Mouse (Mus musculus): ENCODE results near the gene Slc12a5.

DNA sequence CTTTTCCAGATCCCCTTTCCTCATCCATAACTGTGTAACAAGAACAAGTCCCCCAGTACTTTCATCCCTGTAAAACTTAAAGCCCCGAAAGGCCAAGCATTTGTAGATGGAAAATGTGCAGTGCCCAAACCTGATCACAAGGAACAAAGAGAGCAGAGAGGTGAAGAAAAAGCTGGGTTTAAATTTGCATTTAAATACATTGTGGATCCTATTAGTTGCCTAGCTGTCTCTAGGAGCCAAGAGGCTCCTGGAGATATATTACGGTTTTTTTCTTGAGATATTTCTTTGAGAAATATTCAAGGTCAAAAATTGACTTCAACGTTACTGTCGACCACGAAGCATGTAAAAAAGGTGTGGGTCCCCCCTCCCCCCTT lies 74.4 kb downstream of the Slc12a5 start:
- TF ChIP-seq CTCF (IDR thresholded peaks at IDR 0.05; ENCODE audit: low read depth, low read length) (no peak), GATA1 (IDR thresholded peaks at IDR 0.05; ENCODE audit: borderline replicate concordance, low read length) (no peak), TAL1 (conservative IDR thresholded peaks at IDR 0.05; ENCODE audit: low read depth, low read length) (no peak)

All from G1E (cell line).